Mouse (Mus musculus) lung, postnatal 0 days (tissue): ENCODE data around the gene Ddah2. TPM values are rescaled to one million over a fixed set of nuclear protein-coding genes. Genes with fewer than 3 reads are reported as not detected.
A peak's percentile ranks its signal among the peaks of the same experiment; 100 is the strongest.

Experiments used
- ATAC-seq: fragments of 200-750 bp; cut with Nextera tagmentation; 2 replicates; pipeline ENCODE4 v1.8.0; 2017; ENCODE audit warnings: moderate library complexity
- DNase-seq: peaks from one replicate; pipeline ENCODE4 v3.0.0-alpha.2; 2016; ENCODE audit warnings: low spot score
- H3K27ac ChIP-seq: fragments of 300-500 bp; sonication (generic); 2 replicates; pipeline ENCODE4 v1.5.1; 2014; ENCODE audit warnings: antibody characterized with exemption, mild to moderate bottlenecking, low read length, mixed read lengths
- H3K27me3 ChIP-seq: fragments of 300-500 bp; sonication (generic); replicated peaks from 2 replicates; pipeline ENCODE4 v1.6.1; 2014; ENCODE audit warnings: low read length, mixed read lengths; ENCODE audit not compliant: insufficient read depth
- H3K36me3 ChIP-seq: fragments of 300-500 bp; sonication (generic); 2 replicates; pipeline ENCODE4 v1.6.1; 2014; ENCODE audit warnings: low read length, mixed read lengths; ENCODE audit not compliant: insufficient read depth
- H3K4me1 ChIP-seq: fragments of 300-500 bp; sonication (generic); 2 replicates; pipeline ENCODE4 v1.6.1; 2014; ENCODE audit warnings: antibody characterized with exemption, low read depth, low read length, mixed read lengths; ENCODE audit not compliant: insufficient read depth
- H3K4me2 ChIP-seq: fragments of 300-500 bp; sonication (generic); replicated peaks from 2 replicates; pipeline ENCODE4 v1.6.1; 2014; ENCODE audit warnings: low read depth, mild to moderate bottlenecking, low read length, moderate library complexity, mixed read lengths
- H3K4me3 ChIP-seq: fragments of 300-500 bp; sonication (generic); 2 replicates; pipeline ENCODE4 v1.5.1; 2014; ENCODE audit warnings: low read depth, low read length
- H3K9ac ChIP-seq: fragments of 300-500 bp; sonication (generic); replicated peaks from 2 replicates; pipeline ENCODE4 v1.6.1; 2014; ENCODE audit warnings: low read depth, mild to moderate bottlenecking
- H3K9me3 ChIP-seq: fragments of 300-500 bp; sonication (generic); 2 replicates; pipeline ENCODE4 v1.6.1; 2016; ENCODE audit warnings: low read length, mixed read lengths
- CTCF ChIP-seq: IDR thresholded peaks from 2 replicates; pipeline ENCODE4 v1.5.1; 2016; ENCODE audit warnings: antibody characterized with exemption, mild to moderate bottlenecking
- EP300 ChIP-seq: IDR thresholded peaks from 2 replicates; pipeline ENCODE4 v1.6.1; 2016; ENCODE audit warnings: antibody characterized with exemption, mild to moderate bottlenecking, control low read depth
- WGBS: fragments of 180-500 bp; shearing (Covaris S2); extraction: QIAGEN DNeasy Blood & Tissue Kit; methylation state at CpG from one replicate; pipeline ENCODE4 v1.1.7; 2014; 5-methylcytosine and 5-hydroxymethylcytosine counted together
- polyA plus RNA-seq: library from polyadenylated mRNA; unstranded; fragments of >200 nt; fragmentation: Nextera tagmentation; extraction: Ambion mirVana; gene quantifications from 2 replicates; pipeline ENCODE4 v1.2.1, GENCODE M21; 2015

The Ddah2 gene
- polyA plus RNA-seq, 1 experiment from 2014 or later = 238 TPM

GRCm38 (mm10) chr17:35104754-35105153 is 45.9 kb downstream of the Ddah2 start:
- no peak overlapping the region for H3K27ac ChIP-seq
- 67% methylated on average over 6 of the region's 6 CpGs for WGBS
- H3K4me3 ChIP-seq = no peak overlapping the region
- H3K4me2 ChIP-seq = no peak overlapping the region
- DNase-seq (no peak), ATAC-seq (no peak)
- no peaks in the 10 kb centered on the region for H3K9me3 ChIP-seq
- H3K36me3 ChIP-seq = peaks cover 22% of the 10 kb centered on the region; the same call in 1 of the 2 replicates
- H3K27me3 ChIP-seq = no peaks in the 10 kb centered on the region
- TF ChIP-seq EP300 (no peak), CTCF (no peak)
- H3K9ac ChIP-seq = no peak overlapping the region
- H3K4me1 ChIP-seq = no peaks in the 10 kb centered on the region

GRCm38 (mm10) chr17:35105740-35106389 is 47.0 kb downstream of the Ddah2 start:
- ATAC-seq (no peak), DNase-seq (peak; percentile 66)
- no peaks in the 10 kb centered on the region for H3K9me3 ChIP-seq
- H3K4me2 ChIP-seq = no peak overlapping the region
- no peak overlapping the region for H3K4me3 ChIP-seq
- no peaks in the 10 kb centered on the region for H3K4me1 ChIP-seq
- no peak overlapping the region for H3K27ac ChIP-seq
- H3K27me3 ChIP-seq = no peaks in the 10 kb centered on the region
- peaks cover 22% of the 10 kb centered on the region; the same call in 1 of the 2 replicates for H3K36me3 ChIP-seq
- WGBS = 22% methylated on average over 13 of the region's 13 CpGs
- TF ChIP-seq CTCF (peak; percentile 73), EP300 (no peak)
- no peak overlapping the region; the same call in 1 of the 2 replicates for H3K9ac ChIP-seq

GRCm38 (mm10) chr17:35106522-35106921 is 47.7 kb downstream of the Ddah2 start:
- Histone ChIP-seq H3K4me1 (no peaks in the 10 kb centered on the region), H3K4me2 (no peak overlapping the region), H3K9ac (no peak overlapping the region), H3K36me3 (peaks cover 17% of the 10 kb centered on the region; the same call in 1 of the 2 replicates), H3K9me3 (no peaks in the 10 kb centered on the region), H3K27me3 (no peaks in the 10 kb centered on the region), H3K27ac (no peak overlapping the region), H3K4me3 (no peak overlapping the region)
- DNase-seq (no peak), ATAC-seq (no peak)
- no peak for TF ChIP-seq EP300
- peak; percentile 26; the same call in 1 of the 2 replicates for TF ChIP-seq CTCF
- WGBS = 55% methylated on average over 3 of the region's 3 CpGs

GRCm38 (mm10) chr17:35108097-35108496 is 49.3 kb downstream of the Ddah2 start, which contains the start of gene Ly6g5c:
TSS of gene Ly6g5c (plus strand) at chr17:35108279.
- ATAC-seq (no peak), DNase-seq (no peak)
- no peaks in the 10 kb centered on the region for H3K27me3 ChIP-seq
- no peaks in the 10 kb centered on the region for H3K4me1 ChIP-seq
- WGBS = 78% methylated on average over 6 of the region's 6 CpGs
- H3K9me3 ChIP-seq = no peaks in the 10 kb centered on the region
- TF ChIP-seq EP300 = no peak
- no peak for TF ChIP-seq CTCF
- no peak within 1 kb of the TSS for H3K27ac ChIP-seq
- no peak within 1 kb of the TSS for H3K9ac ChIP-seq
- H3K4me2 ChIP-seq = no peak within 1 kb of the TSS
- H3K4me3 ChIP-seq = no peak within 1 kb of the TSS
- H3K36me3 ChIP-seq = 0 out of 2 replicates have a peak, but pooled peaks cover 5% of the 10 kb centered on the region

Other genes starting within 250 kb of the Ddah2 start
- gene Stk19, start 222.1 kb upstream of the Ddah2 start, polyA plus RNA-seq = 34.7 and 37.3 TPM in 2 replicates
- gene Dxo, start 222.0 kb upstream of the Ddah2 start, polyA plus RNA-seq = 39.8 and 40.9 TPM in 2 replicates
- 30.6 and 32.1 TPM in 2 replicates for gene Skiv2l, start 208.8 kb upstream of the Ddah2 start, polyA plus RNA-seq
- gene Nelfe, start 208.6 kb upstream of the Ddah2 start, polyA plus RNA-seq = 45.0 and 49.0 TPM in 2 replicates
- gene Cfb, start 196.5 kb upstream of the Ddah2 start, polyA plus RNA-seq = 8.1 and 10.6 TPM in 2 replicates
- 0.89 and 0.99 TPM in 2 replicates for gene Zbtb12, start 179.6 kb upstream of the Ddah2 start, polyA plus RNA-seq
- gene Gm20547, start 177.0 kb upstream of the Ddah2 start, polyA plus RNA-seq = not detected in 2 replicates
- gene C2, start 160.8 kb upstream of the Ddah2 start, polyA plus RNA-seq = 11.7 and 13.6 TPM in 2 replicates
- 28.7 and 35.6 TPM in 2 replicates for gene Ehmt2, start 160.6 kb upstream of the Ddah2 start, polyA plus RNA-seq
- 7.0 and 7.3 TPM in 2 replicates for gene Slc44a4, start 144.6 kb upstream of the Ddah2 start, polyA plus RNA-seq
- gene Neu1, start 127.8 kb upstream of the Ddah2 start, polyA plus RNA-seq = 31.9 and 34.2 TPM in 2 replicates
- gene Hspa1b, start 99.8 kb upstream of the Ddah2 start, polyA plus RNA-seq = 0.35 and 0.50 TPM in 2 replicates
- gene Gm20481, start 89.1 kb upstream of the Ddah2 start, polyA plus RNA-seq = not detected in 2 replicates
- 8.2 and 11.9 TPM in 2 replicates for gene Hspa1a, start 86.9 kb upstream of the Ddah2 start, polyA plus RNA-seq
- gene Hspa1l, start 86.3 kb upstream of the Ddah2 start, polyA plus RNA-seq = 0.70 and 0.79 TPM in 2 replicates
- 47.3 and 55.4 TPM in 2 replicates for gene Lsm2, start 77.2 kb upstream of the Ddah2 start, polyA plus RNA-seq
- 24.6 and 24.7 TPM in 2 replicates for gene Vars, start 58.0 kb upstream of the Ddah2 start, polyA plus RNA-seq
- 0.30 and 0.36 TPM in 2 replicates for gene Vwa7, start 42.5 kb upstream of the Ddah2 start, polyA plus RNA-seq
- gene Sapcd1, start 31.0 kb upstream of the Ddah2 start, polyA plus RNA-seq = 1.7 TPM in 2 replicates
- gene Msh5, start 12.3 kb upstream of the Ddah2 start, polyA plus RNA-seq = 1.8 and 2.4 TPM in 2 replicates
- gene Clic1, start 9.1 kb upstream of the Ddah2 start, polyA plus RNA-seq = 343 and 355 TPM in 2 replicates
- gene Ly6g6c, start 6.4 kb downstream of the Ddah2 start, polyA plus RNA-seq = 3.5 and 4.9 TPM in 2 replicates
- gene Mpig6b, start 7.1 kb downstream of the Ddah2 start, polyA plus RNA-seq = 2.1 and 2.3 TPM in 2 replicates
- gene Ly6g6e, start 17.9 kb downstream of the Ddah2 start, polyA plus RNA-seq = 2.8 and 3.1 TPM in 2 replicates
- gene Ly6g6d, start 19.0 kb downstream of the Ddah2 start, polyA plus RNA-seq = 14.4 and 14.7 TPM in 2 replicates
- gene Ly6g6f, start 26.6 kb downstream of the Ddah2 start, polyA plus RNA-seq = 0.71 and 0.74 TPM in 2 replicates
- 104 and 111 TPM in 2 replicates for gene Abhd16a, start 30.2 kb downstream of the Ddah2 start, polyA plus RNA-seq
- not detected in 2 replicates for gene Ly6g5c, start 49.2 kb downstream of the Ddah2 start, polyA plus RNA-seq
- gene Ly6g5b, start 56.4 kb downstream of the Ddah2 start, polyA plus RNA-seq = 0.60 and 0.69 TPM in 2 replicates
- 16.0 and 18.5 TPM in 2 replicates for gene Gpank1, start 62.4 kb downstream of the Ddah2 start, polyA plus RNA-seq
- 203 and 207 TPM in 2 replicates for gene Csnk2b, start 63.0 kb downstream of the Ddah2 start, polyA plus RNA-seq
- 14.4 and 16.3 TPM in 2 replicates for gene D17H6S53E, start 67.3 kb downstream of the Ddah2 start, polyA plus RNA-seq
- gene Apom, start 73.0 kb downstream of the Ddah2 start, polyA plus RNA-seq = 0.19 and 0.27 TPM in 2 replicates
- 34.8 and 35.8 TPM in 2 replicates for gene Bag6, start 76.1 kb downstream of the Ddah2 start, polyA plus RNA-seq
- gene Prrc2a, start 105.9 kb downstream of the Ddah2 start, polyA plus RNA-seq = 74.1 and 86.0 TPM in 2 replicates
- gene Aif1, start 117.0 kb downstream of the Ddah2 start, polyA plus RNA-seq = 9.9 and 10.3 TPM in 2 replicates
- gene Lst1, start 129.4 kb downstream of the Ddah2 start, polyA plus RNA-seq = 24.8 and 27.5 TPM in 2 replicates
- gene Ltb, start 135.4 kb downstream of the Ddah2 start, polyA plus RNA-seq = 2.3 and 3.0 TPM in 2 replicates
- gene Tnf, start 143.0 kb downstream of the Ddah2 start, polyA plus RNA-seq = 0.95 and 3.7 TPM in 2 replicates
- gene Lta, start 146.3 kb downstream of the Ddah2 start, polyA plus RNA-seq = 0.11 TPM in 1 of 2 replicates, not detected in the other
- gene Gm16181, start 161.8 kb downstream of the Ddah2 start, polyA plus RNA-seq = 0.60 TPM in 1 of 2 replicates, not detected in the other
- gene Atp6v1g2, start 174.6 kb downstream of the Ddah2 start, polyA plus RNA-seq = 4.7 and 6.1 TPM in 2 replicates
- gene Nfkbil1, start 176.8 kb downstream of the Ddah2 start, polyA plus RNA-seq = 11.2 and 12.2 TPM in 2 replicates
- gene Ddx39b, start 182.7 kb downstream of the Ddah2 start, polyA plus RNA-seq = 161 and 170 TPM in 2 replicates
- gene H2-D1, start 203.7 kb downstream of the Ddah2 start, polyA plus RNA-seq = 530 and 579 TPM in 2 replicates